Mouse (Mus musculus): ENCODE results near the gene Dyrk1b. TPM values are rescaled to one million over a fixed set of nuclear protein-coding genes. Genes with fewer than 3 reads are reported as not detected.
"Not testable (repeated sequence)": the region's sequence is repeated elsewhere in the genome, so short reads cannot be mapped to it uniquely, and the experiment has no call there.

The Dyrk1b gene
- polyA plus RNA-seq, 1 experiment from 2014 or later = 10.7 TPM

- Histone ChIP-seq H3K9ac (replicated peaks) (no peak overlapping the region), H3K27me3 (replicated peaks) (no peaks in the 10 kb centered on the region), H3K4me1 (no peaks in the 10 kb centered on the region), H3K4me3 (replicated peaks) (no peak overlapping the region), H3K36me3 (peaks cover 42% of the 10 kb centered on the region), H3K4me2 (no peak overlapping the region), H3K9me3 (replicated peaks) (no peaks in the 10 kb centered on the region), H3K27ac (replicated peaks) (no peak overlapping the region)
- 56% methylated on average over 14 of the region's 14 CpGs for WGBS
- no peak for ATAC-seq (ENCODE audit: low FRiP score)
Measured at GRCm38 (mm10) chr7:28196528-28196927, 17.3 kb downstream of the Dyrk1b start.

GRCm38 (mm10) chr7:28199054-28199453 is 19.8 kb downstream of the Dyrk1b start:
- H3K9ac ChIP-seq (replicated peaks) = no peak overlapping the region
- H3K36me3 ChIP-seq = peaks cover 20% of the 10 kb centered on the region
- WGBS = 71% methylated on average over 4 of the region's 4 CpGs
- no peak overlapping the region for H3K27ac ChIP-seq (replicated peaks)
- no peaks in the 10 kb centered on the region for H3K9me3 ChIP-seq (replicated peaks)
- no peak for ATAC-seq (ENCODE audit: low FRiP score)
- no peaks in the 10 kb centered on the region for H3K27me3 ChIP-seq (replicated peaks)
- no peak overlapping the region for H3K4me3 ChIP-seq (replicated peaks)
- H3K4me2 ChIP-seq = no peak overlapping the region
- no peaks in the 10 kb centered on the region for H3K4me1 ChIP-seq

GRCm38 (mm10) chr7:28203207-28204108 is 24.2 kb downstream of the Dyrk1b start:
- no peaks in the 10 kb centered on the region for H3K36me3 ChIP-seq
- H3K9ac ChIP-seq (replicated peaks) = no peak overlapping the region
- H3K27ac ChIP-seq (replicated peaks) = no peak overlapping the region
- H3K4me3 ChIP-seq (replicated peaks) = no peak overlapping the region
- H3K4me2 ChIP-seq = no peak overlapping the region
- H3K9me3 ChIP-seq (replicated peaks) = no peaks in the 10 kb centered on the region
- 0 out of 2 replicates have a peak, but pooled peaks cover 2% of the 10 kb centered on the region for H3K4me1 ChIP-seq
- WGBS = 71% methylated on average over 19 of the region's 19 CpGs
- H3K27me3 ChIP-seq (replicated peaks) = no peaks in the 10 kb centered on the region
- ATAC-seq (ENCODE audit: low FRiP score) = no peak

GRCm38 (mm10) chr7:28206044-28206600 is 26.9 kb downstream of the Dyrk1b start:
- Histone ChIP-seq H3K27me3 (replicated peaks) (no peaks in the 10 kb centered on the region), H3K4me2 (no peak overlapping the region), H3K9me3 (replicated peaks) (no peaks in the 10 kb centered on the region), H3K4me1 (0 out of 2 replicates have a peak, but pooled peaks cover 3% of the 10 kb centered on the region), H3K4me3 (replicated peaks) (no peak overlapping the region), H3K9ac (replicated peaks) (no peak overlapping the region), H3K27ac (replicated peaks) (no peak overlapping the region), H3K36me3 (no peaks in the 10 kb centered on the region)
- WGBS = 76% methylated on average over 4 of the region's 4 CpGs
- no peak for ATAC-seq (ENCODE audit: low FRiP score)

- WGBS = 51% methylated on average over 12 of the region's 12 CpGs
- Histone ChIP-seq H3K9me3 (replicated peaks) (no peaks in the 10 kb centered on the region), H3K36me3 (no peaks in the 10 kb centered on the region), H3K4me2 (peak overlapping the region; percentile 54), H3K4me3 (replicated peaks) (peak overlapping the region; percentile 32), H3K27ac (replicated peaks) (0 out of 2 replicates have a peak overlapping the region, but pooled peaks have one; percentile 1), H3K9ac (replicated peaks) (peak overlapping the region; percentile 12; the same call in 1 of the 2 replicates), H3K27me3 (replicated peaks) (no peaks in the 10 kb centered on the region), H3K4me1 (0 out of 2 replicates have a peak, but pooled peaks cover 3% of the 10 kb centered on the region)
- no peak for ATAC-seq (ENCODE audit: low FRiP score)
Measured at GRCm38 (mm10) chr7:28208396-28208987, 29.2 kb downstream of the Dyrk1b start.

GRCm38 (mm10) chr7:28208988-28209508 is 29.8 kb downstream of the Dyrk1b start:
- 0 out of 2 replicates have a peak, but pooled peaks have one; percentile 66 for ATAC-seq (ENCODE audit: low FRiP score)
- 55% methylated on average over 19 of the region's 19 CpGs for WGBS
- peak overlapping the region; percentile 54 for H3K4me2 ChIP-seq
- peak overlapping the region; percentile 32 for H3K4me3 ChIP-seq (replicated peaks)
- H3K27ac ChIP-seq (replicated peaks) = peak overlapping the region; percentile 25; the same call in 1 of the 2 replicates
- H3K36me3 ChIP-seq = no peaks in the 10 kb centered on the region
- no peaks in the 10 kb centered on the region for H3K27me3 ChIP-seq (replicated peaks)
- peak overlapping the region; percentile 12; the same call in 1 of the 2 replicates for H3K9ac ChIP-seq (replicated peaks)
- H3K9me3 ChIP-seq (replicated peaks) = no peaks in the 10 kb centered on the region
- 0 out of 2 replicates have a peak, but pooled peaks cover 3% of the 10 kb centered on the region for H3K4me1 ChIP-seq

GRCm38 (mm10) chr7:28210731-28211130 is 31.5 kb downstream of the Dyrk1b start:
- Histone ChIP-seq H3K9me3 (replicated peaks) (no peaks in the 10 kb centered on the region), H3K4me2 (no peak overlapping the region), H3K4me3 (replicated peaks) (no peak overlapping the region), H3K36me3 (no peaks in the 10 kb centered on the region), H3K4me1 (0 out of 2 replicates have a peak, but pooled peaks cover 3% of the 10 kb centered on the region), H3K27me3 (replicated peaks) (no peaks in the 10 kb centered on the region), H3K27ac (replicated peaks) (no peak overlapping the region), H3K9ac (replicated peaks) (no peak overlapping the region)
- no peak for ATAC-seq (ENCODE audit: low FRiP score)
- WGBS = 44% methylated on average over 5 of the region's 5 CpGs

- no peak overlapping the region for H3K4me2 ChIP-seq
- WGBS = 41% methylated on average over 10 of the region's 10 CpGs
- H3K36me3 ChIP-seq = no peaks in the 10 kb centered on the region
- no peak overlapping the region for H3K27ac ChIP-seq (replicated peaks)
- H3K4me3 ChIP-seq (replicated peaks) = no peak overlapping the region
- H3K27me3 ChIP-seq (replicated peaks) = no peaks in the 10 kb centered on the region
- no peaks in the 10 kb centered on the region for H3K9me3 ChIP-seq (replicated peaks)
- H3K9ac ChIP-seq (replicated peaks) = no peak overlapping the region
- H3K4me1 ChIP-seq = no peaks in the 10 kb centered on the region
- no peak for ATAC-seq (ENCODE audit: low FRiP score)
Measured at GRCm38 (mm10) chr7:28214142-28214541, 34.9 kb downstream of the Dyrk1b start.

GRCm38 (mm10) chr7:28215950-28216349 is 36.7 kb downstream of the Dyrk1b start:
- H3K9ac ChIP-seq (replicated peaks); H3K27ac ChIP-seq (replicated peaks); ATAC-seq (ENCODE audit: low FRiP score); H3K36me3 ChIP-seq; H3K9me3 ChIP-seq (replicated peaks); H3K27me3 ChIP-seq (replicated peaks); H3K4me2 ChIP-seq; H3K4me1 ChIP-seq; H3K4me3 ChIP-seq (replicated peaks): not testable (repeated sequence)
- WGBS = 89% methylated on average over 2 of the region's 2 CpGs

GRCm38 (mm10) chr7:28217811-28218210 is 38.5 kb downstream of the Dyrk1b start:
- not testable (repeated sequence) for H3K4me3 ChIP-seq (replicated peaks); H3K4me2 ChIP-seq; H3K27ac ChIP-seq (replicated peaks); H3K9ac ChIP-seq (replicated peaks); H3K9me3 ChIP-seq (replicated peaks); H3K4me1 ChIP-seq; H3K36me3 ChIP-seq; H3K27me3 ChIP-seq (replicated peaks); ATAC-seq (ENCODE audit: low FRiP score)
- WGBS = 96% methylated on average over 12 of the region's 13 CpGs

- H3K36me3 ChIP-seq; H3K9ac ChIP-seq (replicated peaks); H3K27me3 ChIP-seq (replicated peaks); H3K4me2 ChIP-seq; ATAC-seq (ENCODE audit: low FRiP score); H3K27ac ChIP-seq (replicated peaks); H3K4me3 ChIP-seq (replicated peaks); H3K4me1 ChIP-seq; H3K9me3 ChIP-seq (replicated peaks): not testable (repeated sequence)
- WGBS = 81% methylated on average over 20 of the region's 20 CpGs
Measured at GRCm38 (mm10) chr7:28218951-28219740, 39.9 kb downstream of the Dyrk1b start.
